Mouse (Mus musculus) mammary gland, adult 2 months (tissue): Measurements from ENCODE around the gene Cavin4. TPM values are rescaled to one million over a fixed set of nuclear protein-coding genes. Genes with fewer than 3 reads are reported as not detected.

Experiments used
- polyA plus RNA-seq: library from polyadenylated mRNA; depleted of rRNA; stranded (reverse); fragments of >200 nt; gene quantifications from 2 replicates; pipeline ENCODE4 v1.2.3, GENCODE M21; 2012; ENCODE audit warnings: low replicate concordance; rRNA removed

Cavin4 gene
- 0.06 and 4.9 TPM in 2 replicates for polyA plus RNA-seq

GRCm38 (mm10) chr4:48663271-48663670, at the start of gene Cavin4:
Gene Cavin4, plus strand, starts transcription at chr4:48663514.

Other genes starting within 250 kb of the Cavin4 start
- gene Tex10, start 190.1 kb upstream of the Cavin4 start, polyA plus RNA-seq = 9.2 and 21.0 TPM in 2 replicates
- gene Msantd3, start 123.6 kb upstream of the Cavin4 start, polyA plus RNA-seq = 3.2 and 7.2 TPM in 2 replicates
- gene Tmeff1, start 78.3 kb upstream of the Cavin4 start, polyA plus RNA-seq = 5.9 and 6.4 TPM in 2 replicates